Mouse (Mus musculus) liver, adult 2 months (tissue): ENCODE results near the gene Kctd19.

Source experiments
- CTCF ChIP-seq: fragments of 200-500 bp; IDR thresholded peaks from 2 replicates; pipeline ENCODE4 v1.5.1; 2011; ENCODE audit warnings: low read depth, low read length, control low read depth
- POLR2A ChIP-seq: fragments of 200-500 bp; IDR thresholded peaks from 2 replicates; pipeline ENCODE4 v1.6.1; 2011; ENCODE audit warnings: low read length, control low read depth; ENCODE audit not compliant: insufficient read depth; ENCODE audit errors: extremely low read depth

- no peak for TF ChIP-seq CTCF
- TF ChIP-seq POLR2A: no peak
Measured at GRCm38 (mm10) chr8:105338992-105339391, 74.3 kb downstream of the Kctd19 start.
